Mouse (Mus musculus) small intestine, adult 2 months (tissue): ENCODE results near the gene Ttll1.

Source experiments
- CTCF ChIP-seq: fragments of 200-500 bp; IDR thresholded peaks from 2 replicates; pipeline ENCODE4 v1.5.1; 2012; ENCODE audit warnings: low read depth, mild to moderate bottlenecking, control low read depth, inconsistent platforms, low read length, moderate library complexity, mixed read lengths; ENCODE audit not compliant: insufficient replicate concordance, insufficient read length; ENCODE audit errors: extremely low read depth
- POLR2A ChIP-seq: fragments of 200-500 bp; IDR thresholded peaks from 2 replicates; pipeline ENCODE4 v1.6.1; 2012; ENCODE audit warnings: low read depth, mild to moderate bottlenecking, control low read depth, inconsistent platforms, low read length, moderate library complexity

- no peak for TF ChIP-seq CTCF
- no peak for TF ChIP-seq POLR2A
These were observed 62.0 kb downstream of the Ttll1 start for GRCm38 (mm10) chr15:83448646-83449045.
